Mouse (Mus musculus): Measurements from ENCODE around the gene Iqcd.

Gene Iqcd

DNA sequence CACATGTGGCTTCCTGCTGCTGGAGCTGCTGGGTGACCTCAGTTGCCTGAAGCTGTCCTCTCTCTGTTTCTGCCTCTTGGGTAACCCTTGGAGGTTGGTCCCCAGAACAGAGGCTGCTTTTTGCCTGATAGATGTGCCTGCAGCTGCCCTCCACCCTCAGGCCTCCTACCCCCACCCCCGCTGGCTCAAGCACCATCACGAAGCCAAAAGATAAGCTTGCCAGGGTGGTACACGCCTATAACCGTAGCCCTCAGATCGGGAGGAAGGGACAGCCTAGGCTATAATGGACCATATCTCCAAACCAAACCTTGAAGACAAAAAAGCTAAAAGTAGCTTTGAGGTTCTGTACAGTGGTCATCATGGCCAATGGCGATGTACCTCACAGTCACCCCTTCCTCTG, 10.8 kb downstream of the Iqcd start:
- in situ Hi-C loops (cut with MboI; ENCODE audit: unreplicated experiment in 2 of 2), result loop anchor here (10.0 to 25.0 kb wide), 3 partner anchors 95 to 475 kb away; partner anchors contain the start of gene Plbd2 (in 1 of the 2)

DNA sequence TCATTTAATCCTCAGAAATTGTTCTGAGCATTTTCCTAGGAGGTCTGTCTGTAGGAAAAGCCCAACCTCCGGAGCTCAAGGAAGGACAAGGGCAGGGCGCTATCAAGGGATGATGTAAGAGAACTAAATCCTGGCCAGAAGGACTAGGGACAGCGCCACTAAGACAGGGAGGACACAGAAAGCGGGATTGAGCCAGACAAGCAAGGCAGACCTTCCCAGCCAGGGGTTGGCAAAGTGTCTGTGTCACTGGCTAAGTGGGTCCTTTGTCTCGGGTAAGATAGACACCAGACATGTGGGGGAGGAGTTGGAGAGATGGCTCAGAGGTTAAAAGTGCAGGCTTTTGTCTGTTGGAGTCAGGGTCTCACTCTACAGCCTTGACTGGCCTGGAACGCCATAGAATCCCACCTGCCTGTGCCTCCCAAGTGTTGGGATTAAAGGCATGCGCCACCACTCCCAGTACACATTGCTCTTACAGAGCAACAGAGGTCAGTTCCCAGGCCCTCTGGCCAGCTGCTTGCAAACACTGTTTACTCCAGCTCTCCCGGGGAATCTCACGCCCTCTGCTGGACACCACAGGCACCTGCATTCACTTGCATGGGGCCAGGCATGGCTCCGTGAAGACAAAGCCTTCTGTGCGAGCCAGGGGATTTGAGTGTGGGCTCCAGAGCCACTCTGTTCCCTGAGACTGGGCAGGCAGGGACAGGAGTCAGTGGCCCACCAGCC, 12.3 kb downstream of the Iqcd start:
- in situ Hi-C loops (cut with MboI; ENCODE audit: unreplicated experiment in 2 of 2), result loop anchor here (10.0 to 25.0 kb wide), 3 partner anchors 96 to 476 kb away; partner anchors contain the start of gene Plbd2 (in 1 of the 2)

DNA sequence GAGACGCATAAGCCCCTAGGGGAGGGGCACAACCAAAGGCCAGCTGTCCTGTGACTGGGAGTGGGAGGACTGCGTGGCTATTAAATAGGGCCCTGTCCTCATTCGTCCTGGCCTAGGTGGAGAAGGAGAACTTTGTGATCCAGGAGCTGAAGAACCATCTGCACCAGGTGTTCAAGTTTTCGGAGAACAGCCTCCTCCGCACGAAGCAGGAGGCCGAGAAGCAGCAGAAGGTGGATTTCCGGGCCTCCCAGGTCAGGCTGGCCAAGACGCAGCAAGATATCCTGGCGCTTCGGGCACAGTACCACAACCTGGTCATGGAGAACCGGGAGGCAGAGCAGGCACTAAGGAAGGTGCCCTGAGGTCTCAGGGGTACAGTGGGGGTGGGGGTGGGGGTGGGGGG, 13.4 kb downstream of the Iqcd start:
- in situ Hi-C loops (cut with MboI; ENCODE audit: unreplicated experiment in 2 of 2), result loop anchor here (10.0 to 25.0 kb wide), 3 partner anchors 97 to 477 kb away; partner anchors contain the start of gene Plbd2 (in 1 of the 2)

DNA sequence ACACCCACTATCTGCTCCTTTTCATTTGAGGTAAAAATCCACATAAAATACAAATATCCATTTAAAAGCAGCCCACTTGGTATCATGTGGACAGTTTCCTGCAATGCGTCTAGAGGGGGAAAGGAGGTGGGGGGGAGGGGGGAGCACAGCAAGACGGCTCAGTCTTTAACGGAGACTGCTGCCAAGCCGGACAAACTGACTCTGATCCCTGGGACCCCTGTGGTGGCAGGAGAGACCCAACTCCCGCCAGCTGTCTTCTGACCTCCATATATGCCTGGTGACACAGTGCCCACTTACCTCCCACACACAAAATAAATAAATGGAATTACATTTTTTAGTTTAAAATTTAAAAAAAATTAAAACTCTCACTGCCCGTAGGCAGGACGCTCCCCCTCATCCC, 14.7 kb downstream of the Iqcd start:
- in situ Hi-C loops (cut with MboI; ENCODE audit: unreplicated experiment in 2 of 2), result loop anchor here (10.0 to 25.0 kb wide), 3 partner anchors 99 to 479 kb away; partner anchors contain the start of gene Plbd2 (in 1 of the 2)

DNA sequence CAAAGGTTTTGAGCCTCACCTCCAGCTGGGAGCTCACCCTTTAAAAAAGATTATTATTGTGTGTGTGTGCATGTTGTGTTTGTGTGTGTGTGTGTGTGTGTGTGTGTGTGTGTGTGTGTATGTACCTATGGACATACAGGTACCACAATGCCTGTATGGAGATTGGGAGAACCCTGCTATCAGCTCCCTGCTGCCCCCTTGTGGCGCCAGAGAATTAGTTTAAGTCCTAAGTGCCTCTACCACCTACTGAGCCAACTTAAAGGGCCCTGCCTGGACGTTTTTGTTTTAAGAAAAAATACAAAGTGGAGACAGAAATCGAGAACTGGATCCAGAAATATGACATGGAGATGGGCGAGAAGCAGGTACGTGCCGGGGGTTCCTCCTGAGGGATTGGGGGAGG, 16.0 kb downstream of the Iqcd start:
- in situ Hi-C loops (cut with MboI; ENCODE audit: unreplicated experiment in 2 of 2), result loop anchor here (5.0 to 25.0 kb wide), 4 partner anchors 100 to 480 kb away; partner anchors contain the start of gene Plbd2 (in 2 of the 2)

DNA sequence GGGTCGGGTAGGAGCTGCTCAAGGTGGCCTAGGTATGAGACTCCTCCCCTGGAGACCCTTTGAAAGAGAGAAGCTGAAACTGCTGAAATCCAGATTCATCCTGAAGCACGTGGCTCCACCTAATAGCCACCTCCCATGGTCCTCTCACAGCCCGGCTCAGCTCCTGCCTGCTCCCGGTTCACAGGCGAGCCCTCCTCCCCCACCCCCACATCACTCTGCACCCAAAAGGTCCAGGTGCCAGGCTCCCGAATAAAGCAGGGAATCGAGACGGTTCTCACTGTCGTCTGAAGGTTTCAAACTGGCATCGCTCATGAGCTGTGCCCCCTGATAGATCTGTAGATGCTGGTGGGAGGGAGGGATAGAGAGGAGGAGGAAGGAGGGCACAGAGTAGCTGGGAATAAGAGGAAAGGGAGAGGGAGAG, 16.4 kb downstream of the Iqcd start:
- in situ Hi-C loops (cut with MboI; ENCODE audit: unreplicated experiment in 2 of 2), result loop anchor here (5.0 to 25.0 kb wide), 4 partner anchors 100 to 480 kb away; partner anchors contain the start of gene Plbd2 (in 2 of the 2)

DNA sequence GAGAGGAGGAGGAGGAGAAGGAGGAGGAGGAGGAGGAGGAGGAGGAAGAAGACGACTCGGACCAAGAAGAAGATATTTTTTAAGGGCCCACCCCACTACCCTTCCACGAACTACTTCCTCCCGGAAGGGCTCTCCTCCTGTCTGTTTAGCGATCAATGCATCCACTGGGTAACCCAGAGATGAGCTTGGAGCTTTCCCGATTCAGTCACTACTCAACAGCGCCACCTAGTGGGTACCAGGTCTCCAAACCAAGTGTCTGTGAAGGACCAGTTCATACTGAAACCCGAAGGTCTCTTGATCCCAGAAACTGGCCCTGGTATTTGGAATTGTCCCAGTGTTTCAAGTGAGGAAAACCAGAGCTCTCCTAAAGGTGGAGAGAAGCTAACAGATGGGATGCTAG, 16.9 kb downstream of the Iqcd start:
- in situ Hi-C loops (cut with MboI; ENCODE audit: unreplicated experiment in 2 of 2), result loop anchor here (5.0 to 25.0 kb wide), 4 partner anchors 101 to 481 kb away; partner anchors contain the start of gene Plbd2 (in 2 of the 2)

DNA sequence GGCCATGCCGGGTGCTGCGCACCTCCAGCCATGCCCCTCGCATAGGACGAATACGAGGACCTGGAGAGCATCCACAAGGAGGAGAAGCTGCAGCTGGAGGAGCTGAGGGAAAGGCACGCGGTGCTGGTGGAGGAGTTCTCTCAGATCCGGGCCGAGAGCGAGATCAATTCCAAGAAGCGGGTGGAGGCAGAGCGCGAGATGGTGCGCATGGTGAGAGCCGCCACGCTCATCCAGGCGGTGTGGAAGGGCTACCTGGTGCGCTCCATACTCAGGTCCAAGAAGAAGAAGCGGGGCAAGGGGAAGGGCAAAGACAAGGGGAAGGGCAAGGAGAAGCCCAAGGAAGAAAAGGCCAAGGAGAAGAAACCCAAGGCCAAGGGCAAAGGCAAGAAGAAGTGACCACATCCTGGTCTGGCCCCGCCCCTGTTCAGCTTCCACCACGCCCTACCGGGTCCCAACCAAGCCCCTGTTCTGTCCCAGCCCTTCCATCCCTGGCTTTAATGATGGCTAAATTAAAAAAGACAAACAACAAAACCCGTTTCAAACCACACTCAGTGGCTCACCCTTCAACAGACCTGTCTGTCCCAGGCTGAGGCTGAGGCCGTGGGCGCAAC, 17.9 kb downstream of the Iqcd start:
- in situ Hi-C loops (cut with MboI; ENCODE audit: unreplicated experiment in 2 of 2), result loop anchor here (5.0 to 25.0 kb wide), 4 partner anchors 102 to 482 kb away; partner anchors contain the start of gene Plbd2 (in 2 of the 2)

DNA sequence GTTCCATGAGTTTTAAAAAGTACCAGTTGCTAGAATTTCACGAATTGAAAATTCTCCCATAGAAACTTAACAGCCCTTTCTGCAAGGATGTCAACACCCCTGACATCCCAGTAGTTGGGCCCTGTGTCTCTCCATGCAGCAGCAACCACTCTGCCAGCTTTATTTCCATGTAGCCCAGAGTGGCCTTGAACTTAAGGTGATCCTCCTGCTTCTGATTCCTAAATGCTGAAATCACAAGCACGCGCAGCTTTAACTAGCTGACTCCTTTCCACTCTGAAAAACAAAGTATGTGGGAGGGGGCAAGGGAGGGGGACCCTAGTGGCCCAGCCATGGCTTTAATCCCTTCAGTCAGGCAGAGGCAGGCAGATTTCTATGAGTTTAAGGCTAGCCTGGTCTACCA, 18.5 kb downstream of the Iqcd start:
- in situ Hi-C loops (cut with MboI; ENCODE audit: unreplicated experiment in 2 of 2), result loop anchor here (5.0 to 25.0 kb wide), 4 partner anchors 103 to 483 kb away; partner anchors contain the start of gene Plbd2 (in 2 of the 2)

DNA sequence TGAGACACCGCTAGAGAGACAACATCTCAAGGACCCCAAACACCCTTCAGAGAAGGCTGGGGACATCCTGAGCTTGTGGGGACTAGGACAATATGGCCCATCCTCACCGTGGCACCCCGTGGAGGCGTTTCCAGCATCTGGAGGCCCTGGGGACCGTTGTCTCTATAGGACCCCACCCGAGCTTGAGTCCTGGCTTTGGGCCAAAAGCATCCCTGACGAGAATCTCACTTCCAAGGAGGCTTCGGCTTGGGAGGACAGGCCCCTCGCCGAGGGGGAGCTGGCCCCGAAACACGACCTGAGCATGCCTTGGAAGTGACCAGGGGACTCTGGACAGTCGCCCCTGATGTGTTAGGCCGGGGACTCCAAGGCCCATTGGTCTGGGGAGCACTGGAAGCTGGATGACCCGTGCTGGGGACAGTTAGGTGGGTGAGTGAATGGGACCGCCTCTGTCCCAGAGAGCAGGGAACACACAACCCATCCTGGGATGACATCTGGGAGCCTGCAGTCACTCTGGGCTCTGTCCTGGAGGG, 20.5 kb downstream of the Iqcd start:
- in situ Hi-C loops (cut with MboI; ENCODE audit: unreplicated experiment in 2 of 2), result loop anchor here (5.0 to 25.0 kb wide), 4 partner anchors 105 to 485 kb away; partner anchors contain the start of gene Plbd2 (in 2 of the 2)

DNA sequence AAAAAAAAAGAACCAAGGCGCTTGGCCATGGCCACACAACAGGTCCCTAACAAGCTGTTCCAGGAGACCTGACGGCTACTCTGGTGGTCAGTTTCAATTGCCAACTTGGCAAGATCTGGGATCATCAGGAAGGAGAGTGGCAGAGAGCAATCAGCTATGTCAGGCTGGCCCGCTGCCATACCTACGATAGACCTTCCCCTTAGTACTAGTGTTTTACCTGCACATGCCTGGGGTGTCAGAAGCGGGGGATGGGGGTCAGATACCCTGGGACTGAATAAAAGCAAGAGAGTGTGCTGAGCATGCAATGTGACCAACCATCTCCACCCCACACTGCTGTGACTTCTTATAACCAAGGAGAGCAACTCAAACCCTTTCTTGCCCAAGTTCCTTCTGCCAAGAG, 22.1 kb downstream of the Iqcd start:
- in situ Hi-C loops (cut with MboI; ENCODE audit: unreplicated experiment in 2 of 2), result loop anchor here in 1 of 2 experiments (10.0 to 25.0 kb wide), 2 partner anchors 134 to 474 kb away; partner anchors contain the start of gene Oas2

DNA sequence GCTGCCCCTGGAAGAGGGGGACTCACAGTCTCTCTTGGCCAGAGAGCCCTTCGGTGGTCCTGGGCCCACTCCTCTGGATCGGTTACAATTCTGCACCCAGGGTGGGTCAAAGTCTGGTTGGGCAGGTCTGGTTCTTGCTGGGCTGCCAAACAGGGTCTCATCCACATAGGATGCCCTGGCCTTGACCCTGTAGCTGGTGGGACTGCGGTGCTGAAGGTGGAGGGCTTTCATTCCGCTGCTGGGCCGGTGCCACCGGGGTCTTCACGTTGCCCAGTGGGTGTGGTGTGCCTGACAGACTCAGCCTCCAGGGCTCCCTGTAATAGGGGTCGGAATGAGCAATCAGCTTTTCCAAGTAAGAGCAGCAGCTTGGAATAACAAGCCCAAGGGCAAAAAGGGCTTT, 22.6 kb downstream of the Iqcd start:
- in situ Hi-C loops (cut with MboI; ENCODE audit: unreplicated experiment in 2 of 2), result loop anchor here in 1 of 2 experiments (10.0 to 25.0 kb wide), 2 partner anchors 133 to 474 kb away; partner anchors contain the start of gene Oas2

DNA sequence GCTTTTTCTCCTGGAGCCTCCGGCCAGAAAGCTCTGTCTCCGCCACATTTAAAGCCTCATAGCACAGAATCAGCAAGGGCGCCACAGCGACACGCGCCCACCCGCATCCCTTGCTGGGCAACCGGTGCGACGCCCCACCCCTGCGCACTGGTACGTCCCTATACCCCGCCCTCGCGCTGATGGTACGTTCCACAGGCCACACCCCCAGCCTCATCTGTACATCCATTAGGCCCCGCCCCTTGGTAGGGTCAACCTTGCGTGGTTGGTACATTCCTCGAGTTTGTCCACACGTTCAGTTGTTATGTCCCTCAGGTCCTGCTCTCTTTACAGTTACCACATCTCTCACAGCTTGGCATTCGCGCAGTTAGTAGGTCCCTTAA, 23.6 kb downstream of the Iqcd start, which contains the start of the genes Rita1 and Ddx54:
Gene Rita1, minus strand, starts transcription at position 148 of the 380 bp plus-strand sequence.
Gene Ddx54, plus strand, starts transcription at position 298 of the 380 bp plus-strand sequence.
- in situ Hi-C loops (cut with MboI; ENCODE audit: unreplicated experiment in 2 of 2), result loop anchor here in 1 of 2 experiments (10.0 to 25.0 kb wide), 2 partner anchors 132 to 475 kb away; partner anchors contain the start of gene Oas2

DNA sequence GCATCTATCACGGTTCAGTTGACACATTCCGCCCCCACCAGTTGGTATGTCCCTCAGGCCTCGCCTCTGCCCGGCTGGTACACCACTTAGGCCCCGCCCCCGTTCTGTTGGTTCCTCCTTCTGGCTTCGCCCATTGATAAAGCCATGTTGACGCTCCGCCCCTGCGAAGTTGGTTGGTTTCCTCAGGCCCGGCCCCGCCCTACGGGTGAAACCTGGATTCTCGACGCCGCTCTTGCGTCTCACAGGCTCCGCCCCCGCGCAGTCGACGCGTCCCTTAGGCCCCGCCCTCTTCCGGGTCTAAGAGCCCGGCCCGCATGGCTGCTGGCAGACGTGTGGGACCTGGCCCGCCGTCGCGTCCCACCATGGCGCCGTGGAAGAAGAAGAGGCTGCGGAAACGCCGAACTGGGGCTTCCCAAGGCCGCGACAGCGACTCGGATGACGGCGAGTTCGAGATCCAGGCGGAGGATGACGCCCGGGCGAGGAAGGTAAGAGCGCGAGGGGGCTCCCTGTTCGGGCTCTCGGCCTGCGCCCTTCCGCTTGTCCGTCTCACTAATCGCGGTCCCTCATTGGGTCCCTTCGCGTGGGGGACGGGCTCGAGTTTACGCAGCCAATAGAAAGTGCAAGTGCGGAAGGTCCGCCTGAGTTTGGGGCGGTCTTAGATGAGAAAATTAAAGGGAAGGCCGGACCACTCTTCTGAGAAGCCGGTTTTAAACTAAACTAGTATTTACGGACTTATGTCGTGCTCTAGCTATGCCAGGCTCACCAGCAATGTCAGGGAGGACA, 24.2 kb downstream of the Iqcd start:
- in situ Hi-C loops (cut with MboI; ENCODE audit: unreplicated experiment in 2 of 2), result loop anchor here in 1 of 2 experiments (10.0 to 25.0 kb wide), 2 partner anchors 132 to 476 kb away; partner anchors contain the start of gene Oas2

DNA sequence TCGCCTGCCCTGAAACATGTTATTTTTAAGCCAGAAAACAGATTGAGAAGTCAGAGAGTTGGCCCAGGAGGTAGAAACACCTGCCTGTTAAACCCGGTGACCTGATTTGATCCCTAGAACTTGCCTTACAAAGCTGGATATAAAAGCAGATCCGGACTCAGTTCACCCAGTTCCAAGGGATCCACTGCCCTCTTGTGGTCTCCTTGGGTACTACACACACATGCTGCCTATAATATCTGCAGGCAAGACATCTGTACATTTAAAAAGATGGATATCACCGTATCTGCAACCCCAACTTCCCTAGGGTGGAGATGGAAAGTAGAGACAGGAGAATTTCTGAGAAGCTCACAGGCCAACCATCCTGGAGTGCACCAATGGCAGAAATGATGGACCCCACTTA, 27.1 kb downstream of the Iqcd start:
- in situ Hi-C loops (cut with MboI; ENCODE audit: unreplicated experiment in 2 of 2), result loop anchor here (5.0 to 25.0 kb wide), 5 partner anchors 61 to 479 kb away; partner anchors contain the start of genes Dtx1 (in 2 of the 2) and Oas2 (in 2 of the 2)

DNA sequence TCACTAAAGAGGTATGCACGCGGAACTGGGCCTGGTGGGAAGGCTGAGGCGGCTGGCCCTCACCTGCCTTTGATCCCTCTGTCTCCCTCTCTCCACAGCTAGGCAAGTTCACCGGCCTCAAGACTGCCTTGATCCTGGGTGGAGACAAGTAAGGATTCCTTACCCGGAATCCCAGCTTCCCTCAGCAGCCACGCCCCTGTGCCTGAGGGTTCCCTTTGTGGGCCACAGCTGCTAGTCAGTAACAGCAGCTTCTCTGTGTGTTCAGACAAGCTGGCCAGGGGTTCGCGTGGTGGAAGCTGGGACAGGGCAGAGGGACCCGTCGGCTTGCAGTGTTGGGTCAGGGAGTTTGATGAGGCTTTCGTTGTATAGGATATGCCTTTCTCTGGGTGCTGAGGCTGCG, 30.0 kb downstream of the Iqcd start:
- in situ Hi-C loops (cut with MboI; ENCODE audit: unreplicated experiment in 2 of 2), result loop anchor here (5.0 to 25.0 kb wide), 5 partner anchors 59 to 481 kb away; partner anchors contain the start of genes Dtx1 (in 2 of the 2) and Oas2 (in 2 of the 2)

DNA sequence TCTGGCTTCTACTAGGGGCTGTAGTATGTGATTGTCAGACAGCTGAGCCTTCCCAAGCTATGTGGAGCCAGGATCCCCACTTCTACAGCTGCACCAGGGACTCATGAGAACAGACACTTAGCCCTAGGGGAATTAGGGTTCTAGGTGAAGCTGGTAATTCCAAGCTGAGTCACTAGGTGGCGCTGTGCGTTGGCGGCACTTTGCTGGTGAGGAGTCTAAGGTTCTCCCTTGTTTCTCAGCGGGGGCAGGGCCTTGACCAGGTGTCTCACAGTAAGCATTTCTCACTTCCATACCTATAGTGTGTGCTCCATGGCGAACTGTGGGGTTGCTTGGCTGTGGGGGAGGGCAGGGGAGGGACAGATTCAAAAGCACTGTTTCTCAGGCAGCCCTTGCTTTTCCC, 30.4 kb downstream of the Iqcd start:
- in situ Hi-C loops (cut with MboI; ENCODE audit: unreplicated experiment in 2 of 2), result loop anchor here (5.0 to 25.0 kb wide), 5 partner anchors 58 to 482 kb away; partner anchors contain the start of genes Dtx1 (in 2 of the 2) and Oas2 (in 2 of the 2)

DNA sequence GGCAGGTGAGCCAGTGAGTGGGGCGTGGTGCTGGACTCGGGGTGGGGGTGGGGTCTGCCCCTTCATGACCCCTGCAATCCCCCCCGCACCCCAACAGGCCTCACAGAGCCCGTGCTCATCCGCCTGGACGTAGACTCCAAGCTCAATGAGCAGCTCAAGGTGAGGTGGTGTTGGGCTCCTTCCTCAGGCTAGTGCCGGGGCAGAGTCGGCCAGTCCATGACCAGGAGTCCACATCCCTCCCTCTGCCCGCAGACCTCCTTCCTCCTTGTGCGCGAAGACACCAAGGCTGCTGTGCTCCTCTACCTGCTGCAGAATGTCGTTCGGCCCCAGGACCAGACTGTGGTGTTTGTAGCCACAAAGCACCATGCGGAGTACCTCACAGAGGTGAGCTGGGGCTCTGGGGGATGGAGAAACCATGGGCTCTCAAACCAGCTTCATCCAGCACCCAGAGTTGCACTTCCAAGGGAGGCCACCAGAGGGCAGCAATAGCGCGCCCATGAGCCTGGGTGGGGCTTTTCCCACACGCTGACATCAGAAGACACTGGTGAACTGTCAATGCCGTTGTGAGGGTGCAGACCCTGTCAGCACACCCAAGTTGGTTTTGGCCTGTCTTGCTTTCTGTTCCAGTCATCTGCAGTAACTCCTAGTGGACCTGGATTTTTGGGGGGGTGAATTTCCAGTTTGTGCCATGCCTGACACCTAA, 31.7 kb downstream of the Iqcd start:
- in situ Hi-C loops (cut with MboI; ENCODE audit: unreplicated experiment in 2 of 2), result loop anchor here in 1 of 2 experiments (25.0 kb wide), 1 partner anchor 483 kb away; no protein-coding TSS in a partner anchor

Data from v-Abl transformed pro-B cells (cell line).